Mouse (Mus musculus): ENCODE data around the gene Tmem95.

GRCm38 (mm10) chr11:69834001-69834549 is 43.7 kb downstream of the Tmem95 start:
- TF ChIP-seq POLR2A (IDR thresholded peaks at IDR 0.05; ENCODE audit: low read depth, low read length): no peak
- no peak for TF ChIP-seq CTCF (IDR thresholded peaks at IDR 0.05; ENCODE audit: borderline replicate concordance, insufficient read depth, low read length)

All from embryonic fibroblast, embryonic 13.5 days (primary cell).